Mouse (Mus musculus): ENCODE measurements at regions not wholly inside any gene's neighbourhood (a gene's known extent, or its start where the extent isn't known, plus 50 kb on each side); places are given as distances from the start of the nearest gene placed in this dataset.

DNA sequence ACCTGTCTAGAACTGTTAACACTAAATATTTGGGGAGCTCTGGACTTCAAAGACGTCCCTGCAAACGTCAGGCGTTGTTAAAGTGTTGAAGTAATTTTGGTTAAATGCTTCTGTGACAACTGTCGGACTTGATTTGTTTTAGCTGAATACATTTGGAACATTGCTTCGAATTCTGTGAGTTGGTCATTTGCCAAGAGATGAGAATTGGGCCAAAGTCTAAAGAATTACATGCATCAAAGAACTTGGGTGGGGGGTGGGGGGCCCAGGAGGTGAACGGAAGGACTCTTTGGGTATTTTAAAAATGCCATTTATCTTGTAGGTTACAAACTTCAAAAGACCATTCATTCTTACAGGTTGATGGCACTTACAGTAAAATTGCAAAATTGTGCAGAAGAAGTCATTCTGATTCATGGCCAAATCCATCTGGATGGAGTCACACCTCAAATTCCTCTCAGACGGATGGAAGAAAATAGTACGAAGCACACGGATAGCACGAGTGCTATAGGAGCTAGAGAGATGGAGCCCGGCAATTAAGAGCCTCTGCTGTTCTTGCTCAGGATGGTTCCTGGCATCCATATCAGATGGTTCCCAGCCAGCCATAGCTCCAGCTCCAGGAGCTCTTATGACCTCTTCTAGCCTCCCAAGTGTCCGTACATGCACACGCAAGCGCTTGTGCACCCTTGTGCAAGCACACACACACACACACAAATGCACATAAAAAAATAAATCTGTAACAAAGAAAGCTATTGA, 144.5 kb upstream of the Irx5 start:
- DNase-seq (ENCODE audit: low spot score) = no peak

DNA sequence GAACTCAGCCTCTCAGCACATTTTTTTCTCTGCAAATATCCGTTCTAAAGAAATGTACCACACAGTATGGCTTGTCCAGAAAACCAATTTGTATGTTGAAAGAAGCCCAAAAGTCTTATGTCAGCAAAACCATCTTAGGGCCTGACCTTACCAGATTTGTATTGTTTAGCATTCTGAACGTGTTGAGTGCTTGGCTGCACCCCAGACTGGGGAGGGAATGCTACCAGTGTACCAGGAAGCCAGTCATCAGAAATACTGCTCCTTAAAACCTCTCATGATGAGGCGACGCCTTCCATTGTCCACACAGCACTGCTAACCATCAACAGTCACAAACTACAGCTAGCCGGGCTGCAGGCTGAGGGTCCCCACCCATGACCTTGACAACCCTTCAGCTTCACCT, 148.3 kb upstream of the Irx5 start:
- no peak for DNase-seq (ENCODE audit: low spot score)

DNA sequence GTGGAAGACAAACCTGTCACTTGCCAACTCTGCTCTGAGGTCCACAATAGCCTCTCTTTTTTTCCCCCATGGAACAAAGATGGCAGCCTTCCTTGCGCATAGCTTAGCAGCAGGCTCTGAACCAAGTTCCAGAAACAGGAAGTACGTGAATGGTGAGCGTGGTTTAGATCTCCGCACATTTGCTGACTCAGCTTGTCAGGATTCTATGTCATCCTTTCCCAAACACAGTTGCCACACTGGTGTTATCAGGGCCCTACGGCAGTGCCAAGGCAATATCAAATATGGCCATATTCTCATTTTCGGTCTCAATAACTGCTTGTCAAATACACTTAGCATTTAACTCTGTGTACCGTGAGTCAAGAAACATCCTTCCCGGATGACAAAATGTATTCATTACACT, 161.8 kb upstream of the Irx5 start:
- DNase-seq (ENCODE audit: low spot score) = no peak

DNA sequence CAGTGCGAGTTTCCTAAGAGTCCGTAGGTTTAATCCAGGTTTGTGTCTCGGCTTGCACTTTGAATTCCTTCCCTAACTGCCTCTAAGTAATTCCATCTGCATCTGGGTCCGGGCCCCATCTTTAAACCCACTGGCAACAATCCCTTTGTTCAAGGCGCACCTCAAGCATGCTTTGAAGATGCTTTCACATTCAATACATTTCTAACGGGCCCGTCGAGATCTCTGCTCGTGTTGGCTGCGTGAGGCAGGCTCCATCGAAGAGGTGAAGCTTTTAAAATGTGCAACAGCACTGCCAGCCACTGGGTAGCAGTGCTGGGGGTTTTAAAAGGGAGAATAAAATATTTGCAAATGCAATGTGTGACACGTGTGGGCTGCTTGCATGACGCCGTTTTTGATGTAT, 163.4 kb upstream of the Irx5 start:
- no peak for DNase-seq (ENCODE audit: low spot score)

DNA sequence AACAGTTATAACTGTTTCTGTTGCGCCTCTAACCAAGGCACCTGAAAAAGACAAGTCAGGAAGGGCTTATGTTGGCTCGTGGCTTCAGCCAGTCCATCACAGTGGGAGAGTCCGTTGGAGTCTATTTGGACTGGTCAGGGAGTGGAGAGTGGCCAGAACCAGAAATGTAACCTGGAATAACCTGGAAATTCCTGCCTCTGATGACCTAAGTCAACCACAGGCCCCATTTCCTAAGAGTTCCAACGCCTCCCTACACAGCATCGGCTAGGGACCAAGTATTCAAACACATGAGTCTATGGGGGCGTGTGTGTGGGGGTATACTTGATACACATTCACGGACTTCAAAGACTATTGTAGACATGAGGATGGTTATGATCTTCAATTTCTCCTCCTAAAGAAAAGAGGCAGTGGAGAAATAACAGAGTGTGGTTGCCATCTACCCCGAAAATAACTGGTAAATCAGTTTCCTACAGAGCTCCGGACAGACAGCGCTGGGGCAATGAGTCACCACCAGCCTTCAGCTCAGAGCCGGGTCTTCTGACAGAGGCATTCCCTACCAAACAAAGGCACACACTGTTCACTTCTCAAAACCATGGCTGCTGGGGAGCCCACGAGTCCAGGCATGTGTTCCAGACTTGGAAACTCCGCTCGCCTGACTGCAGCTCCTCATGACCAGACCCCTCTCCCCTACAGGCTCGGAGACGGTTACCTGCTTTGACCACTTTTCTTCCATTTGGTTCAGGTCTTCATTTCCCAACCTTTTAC, 167.0 kb upstream of the Irx5 start:
- DNase-seq (ENCODE audit: low spot score) = no peak

DNA sequence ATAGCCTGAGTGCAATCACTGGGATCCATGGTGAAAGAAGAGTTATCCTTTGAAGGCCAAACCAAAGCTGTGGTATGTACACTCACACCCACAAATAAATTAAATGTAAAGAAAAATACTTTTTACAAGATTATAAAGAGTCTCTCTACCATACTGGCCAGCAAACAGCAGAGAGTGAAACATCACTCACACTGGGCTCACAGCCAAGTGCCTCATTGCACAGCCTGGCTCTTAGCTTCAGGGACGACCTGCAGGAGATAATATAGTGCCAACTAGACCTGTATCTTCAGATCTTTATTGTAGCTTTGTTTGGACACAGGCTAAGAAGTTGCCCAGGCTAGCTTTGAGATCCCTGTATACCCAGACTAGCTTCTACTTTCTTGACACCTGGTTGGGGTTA, 174.1 kb upstream of the Irx5 start:
- DNase-seq (ENCODE audit: low spot score) = no peak

DNA sequence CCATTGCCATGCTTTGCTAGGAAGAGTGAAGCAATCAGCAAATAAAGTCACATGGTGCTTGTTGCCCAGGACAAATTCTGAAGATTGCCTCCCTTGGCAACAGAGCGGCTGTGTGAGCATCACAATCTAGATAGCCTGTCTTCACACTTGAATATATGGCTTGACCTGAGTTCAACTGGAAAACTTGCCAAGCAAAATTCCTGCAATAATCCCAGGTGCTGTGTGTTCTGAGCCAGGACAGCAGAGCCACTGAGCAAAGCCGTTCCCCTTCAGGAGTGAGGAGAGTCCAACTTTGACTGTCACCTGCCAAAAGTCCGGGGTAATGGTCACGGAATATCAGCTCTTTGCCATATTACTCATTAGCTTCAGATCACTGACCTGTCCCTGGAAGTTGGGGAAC, 176.8 kb upstream of the Irx5 start:
- no peak for DNase-seq (ENCODE audit: low spot score)

DNA sequence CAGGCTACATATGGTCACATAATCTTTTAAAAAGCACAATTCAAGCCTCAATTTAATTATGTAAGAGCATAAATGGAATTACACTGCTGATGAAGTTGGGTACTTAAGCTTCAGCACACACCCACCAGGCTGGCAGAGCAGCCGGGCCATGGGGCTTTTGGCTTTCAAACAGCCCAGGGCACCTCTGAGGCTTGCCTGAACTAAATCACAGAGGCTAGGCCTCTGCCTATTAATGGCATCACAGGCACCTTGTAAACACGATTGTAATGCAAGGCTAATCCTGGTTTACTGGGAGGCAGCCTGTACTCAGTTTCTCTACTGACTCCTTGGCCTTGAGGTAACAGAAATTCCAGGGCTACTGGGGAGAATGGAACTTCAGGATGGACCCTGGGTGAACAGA, 178.1 kb upstream of the Irx5 start:
- DNase-seq (ENCODE audit: low spot score) = no peak

DNA sequence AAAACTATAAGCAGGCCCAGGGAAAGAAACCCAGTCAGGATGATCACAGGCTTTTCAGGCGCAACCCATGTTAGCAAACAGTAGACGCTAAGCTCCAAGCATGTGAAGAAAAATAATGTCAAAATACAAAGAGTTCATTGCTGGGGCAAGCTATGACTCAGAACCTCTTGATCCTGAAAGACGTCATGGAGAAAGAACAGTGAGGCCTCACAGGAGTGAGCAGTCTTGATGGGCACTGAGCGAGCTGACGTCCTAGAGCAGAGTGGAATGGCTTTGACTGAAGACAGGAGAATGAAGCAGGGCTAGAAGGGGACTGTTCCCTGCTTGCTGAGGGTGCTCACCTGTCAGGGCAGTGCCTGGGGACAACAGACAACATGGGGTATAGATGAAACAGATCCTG, 181.3 kb upstream of the Irx5 start:
- no peak for DNase-seq (ENCODE audit: low spot score)

DNA sequence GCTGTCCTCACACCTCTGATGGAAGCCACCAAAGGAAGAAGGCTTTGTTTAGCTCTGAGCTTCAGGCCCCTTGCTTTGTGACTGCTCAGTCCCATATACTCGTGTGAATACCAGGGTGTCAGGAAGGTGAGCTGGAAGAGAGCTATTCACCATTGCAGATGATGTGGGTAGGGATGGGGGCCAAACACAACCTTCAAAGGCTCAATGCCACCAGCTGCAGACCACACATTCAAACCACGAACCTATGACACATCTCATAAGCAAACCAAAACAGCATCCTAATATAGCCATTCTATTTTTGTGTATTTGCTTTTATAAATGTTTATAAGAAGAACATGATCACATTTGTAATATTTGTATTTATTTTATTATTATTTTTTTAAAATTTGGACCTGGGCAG, 183.3 kb upstream of the Irx5 start:
- DNase-seq (ENCODE audit: low spot score) = no peak

DNA sequence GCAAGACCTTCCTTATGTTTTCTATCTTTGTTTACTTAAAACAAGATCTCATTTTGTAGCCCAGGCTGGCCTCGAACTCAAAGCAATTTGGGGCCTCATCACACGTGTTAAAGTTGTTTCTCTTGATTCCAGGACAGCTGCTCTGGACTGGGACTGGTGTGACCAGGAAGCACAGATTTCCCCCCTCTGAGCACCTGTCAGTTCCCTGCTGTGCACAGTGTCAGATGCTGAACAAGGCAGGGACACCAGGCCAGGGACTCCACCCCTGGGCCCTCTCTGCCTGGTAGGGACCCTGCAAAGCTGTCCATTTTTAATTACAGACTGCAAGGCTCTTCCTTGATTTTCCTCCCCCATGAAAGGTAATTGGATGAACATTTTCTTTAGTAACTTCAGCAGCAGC, 185.8 kb upstream of the Irx5 start:
- no peak for DNase-seq (ENCODE audit: low spot score)

DNA sequence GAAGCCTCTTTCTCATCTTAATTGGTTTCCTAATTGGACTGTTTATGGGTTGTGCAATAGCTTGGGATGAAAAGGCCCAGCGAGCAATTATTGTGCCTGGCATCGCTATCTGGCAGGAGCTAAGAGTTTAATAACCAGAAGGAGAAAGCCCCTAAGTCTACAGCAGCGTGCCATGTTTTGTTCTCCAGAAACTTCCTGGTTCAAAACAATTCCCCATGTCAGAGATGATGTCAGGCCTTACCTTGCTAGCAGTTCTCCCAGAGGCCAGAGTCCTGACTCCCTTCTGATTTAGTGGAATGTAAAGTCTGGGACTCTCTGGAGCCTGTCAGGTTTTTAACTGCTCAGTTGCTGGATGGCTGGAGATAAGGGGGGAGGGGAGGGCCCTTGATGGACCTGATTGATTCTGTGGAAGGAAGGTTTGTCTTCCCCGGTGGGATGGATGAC, 190.1 kb upstream of the Irx5 start:
- DNase-seq (ENCODE audit: low spot score) = no peak

DNA sequence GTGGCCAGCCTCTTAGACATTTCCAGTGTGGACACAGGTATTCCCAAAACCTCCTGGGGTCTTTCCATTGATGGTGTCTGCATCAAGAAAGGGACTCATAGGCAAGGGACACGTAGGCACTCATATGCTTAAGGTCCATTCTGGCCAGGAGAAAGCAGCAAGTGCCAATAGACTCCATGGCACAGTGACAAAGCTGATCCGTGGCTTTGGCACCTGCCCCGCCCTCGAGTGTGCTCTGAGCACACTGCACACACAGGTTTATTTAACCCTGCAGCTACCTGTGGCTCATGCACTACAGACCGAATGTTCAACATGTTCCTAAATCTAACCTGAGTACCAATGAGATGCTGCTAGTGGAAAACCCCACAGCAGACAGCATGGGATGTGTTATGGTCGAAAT, 192.1 kb upstream of the Irx5 start:
- no peak for DNase-seq (ENCODE audit: low spot score)

DNA sequence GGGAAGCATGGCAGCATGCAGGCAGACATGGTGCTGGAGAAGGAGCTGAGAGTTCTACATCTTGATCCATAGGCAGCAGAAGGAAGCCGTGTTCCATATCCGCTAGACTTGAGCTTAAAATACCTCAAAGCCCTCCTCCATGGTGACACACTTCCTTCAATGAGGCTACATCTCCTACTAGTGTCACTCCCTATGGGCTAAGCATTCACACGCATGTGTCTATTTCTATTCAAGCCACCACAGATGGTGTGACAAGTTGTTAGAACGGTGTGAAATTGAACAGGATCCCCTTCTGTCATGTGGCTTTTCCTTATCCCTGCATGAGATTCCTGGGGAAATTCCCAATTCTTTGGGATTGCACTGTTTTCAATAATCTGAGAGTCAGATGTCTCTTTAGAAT, 192.9 kb upstream of the Irx5 start:
- DNase-seq (ENCODE audit: low spot score) = no peak

DNA sequence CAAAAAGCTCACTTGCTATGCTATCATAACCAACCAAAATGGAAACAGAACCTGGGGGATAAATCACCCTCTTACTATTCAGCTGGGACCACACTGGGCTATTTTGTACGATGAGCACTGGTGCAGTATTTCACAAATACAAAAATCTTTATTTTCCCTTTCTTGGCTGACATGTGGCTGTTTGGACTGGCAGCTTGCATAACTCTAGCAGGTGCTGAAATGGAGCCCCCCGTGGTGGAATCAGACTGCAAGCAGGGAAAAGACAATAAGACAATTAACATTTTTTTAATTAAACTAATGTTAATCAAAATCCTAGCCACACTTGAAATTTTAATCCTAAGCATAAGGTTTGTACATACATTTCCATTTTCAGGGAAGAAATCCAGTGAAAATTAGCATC, 196.4 kb upstream of the Irx5 start:
- no peak for DNase-seq (ENCODE audit: low spot score)

DNA sequence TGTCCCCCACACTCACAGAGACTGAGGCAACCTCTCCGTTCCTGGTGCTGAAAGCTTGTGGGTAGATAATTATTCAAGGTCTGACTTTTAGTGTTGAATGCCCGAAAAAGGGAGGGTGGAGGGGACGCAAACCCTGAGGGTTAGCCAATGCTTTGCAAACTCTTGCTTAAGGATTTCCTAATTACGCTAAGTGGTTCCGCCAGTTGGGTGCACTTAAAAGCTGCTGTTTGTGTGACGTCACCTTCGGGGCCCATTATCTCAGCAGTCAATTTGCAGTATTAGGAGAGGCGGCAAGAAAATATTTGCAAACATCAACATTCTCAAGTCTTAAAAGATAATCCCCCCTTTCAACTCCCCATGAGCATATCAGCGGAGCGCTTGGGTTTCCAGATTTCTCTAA, 199.2 kb upstream of the Irx5 start:
- no peak for DNase-seq (ENCODE audit: low spot score)

DNA sequence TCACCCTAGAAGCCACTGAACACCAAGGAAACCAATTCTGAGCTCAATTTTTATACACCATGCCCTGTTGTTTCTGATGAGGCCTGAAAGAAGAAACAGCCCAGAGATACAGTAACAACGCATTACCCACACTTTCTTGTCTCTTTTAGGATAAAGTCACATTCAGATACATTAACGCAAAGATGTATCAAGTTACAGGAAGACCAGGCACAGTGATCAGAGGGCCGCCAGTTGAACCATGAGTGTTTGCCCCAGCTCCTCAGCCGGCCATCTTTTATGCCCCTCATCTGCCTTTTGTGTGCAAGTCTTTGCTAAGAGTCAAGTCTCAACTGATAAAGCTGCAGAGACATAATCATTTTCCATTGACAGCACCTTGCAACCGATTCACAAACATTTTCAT, 204.9 kb upstream of the Irx5 start:
- no peak for DNase-seq (ENCODE audit: low spot score)

DNA sequence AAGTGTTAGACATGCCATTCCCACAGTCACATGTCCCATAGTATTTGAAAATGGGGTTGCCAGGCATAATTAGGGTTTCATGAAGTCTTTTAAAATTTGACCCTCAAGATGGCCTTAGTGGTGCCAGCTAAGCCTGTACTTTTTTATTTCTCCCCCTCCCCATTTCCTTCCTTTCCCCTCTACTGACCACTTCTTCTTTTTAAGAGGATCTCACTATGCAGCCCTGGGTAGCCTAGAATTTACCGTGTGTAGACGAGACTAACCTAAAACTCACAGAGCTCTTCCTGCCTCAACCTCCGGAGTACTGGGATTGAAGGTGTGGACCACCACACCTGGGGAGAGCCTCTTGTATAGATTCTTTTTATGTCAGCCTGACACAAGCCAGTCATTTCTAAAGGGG, 209.8 kb upstream of the Irx5 start:
- DNase-seq (ENCODE audit: low spot score) = no peak

DNA sequence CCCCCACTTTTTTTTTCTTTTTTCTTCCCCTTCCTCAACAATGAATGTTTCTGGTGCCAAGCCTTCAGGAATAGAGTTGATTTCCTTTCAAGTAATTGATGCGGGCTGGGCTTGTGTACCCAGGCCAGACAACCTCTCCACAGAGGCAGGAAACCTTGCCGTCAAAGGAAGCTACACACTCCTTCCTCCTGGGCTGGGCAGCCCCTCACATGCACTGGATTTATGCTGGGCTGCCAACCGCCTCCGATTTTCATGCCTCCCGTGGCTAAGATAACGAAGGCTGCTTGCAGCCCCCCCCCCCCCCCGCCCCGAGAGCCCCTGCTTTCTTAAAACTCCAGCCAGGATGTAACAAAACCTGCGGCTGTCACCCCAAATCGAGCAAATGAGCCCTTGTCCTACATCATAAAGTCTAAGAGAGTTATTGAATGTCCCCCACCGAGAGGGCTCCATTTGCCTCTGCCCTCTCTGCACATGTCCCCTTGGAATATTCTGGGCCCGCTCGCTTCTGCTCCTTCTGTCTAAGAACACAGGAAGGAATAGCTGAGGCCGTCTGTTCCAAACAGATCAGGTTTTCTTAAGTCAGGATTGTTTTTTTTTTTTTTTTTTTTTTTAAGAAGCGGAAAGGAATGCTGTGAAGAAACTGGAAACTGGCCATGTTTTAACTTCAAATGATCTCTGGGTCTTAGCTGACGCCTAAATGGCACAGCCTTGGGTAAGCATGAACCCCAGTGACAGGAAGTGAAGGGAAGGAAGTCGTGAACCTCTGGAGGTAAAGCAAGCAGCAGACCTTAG, 220.1 kb upstream of the Irx5 start:
- no peak for DNase-seq (ENCODE audit: low spot score)

DNA sequence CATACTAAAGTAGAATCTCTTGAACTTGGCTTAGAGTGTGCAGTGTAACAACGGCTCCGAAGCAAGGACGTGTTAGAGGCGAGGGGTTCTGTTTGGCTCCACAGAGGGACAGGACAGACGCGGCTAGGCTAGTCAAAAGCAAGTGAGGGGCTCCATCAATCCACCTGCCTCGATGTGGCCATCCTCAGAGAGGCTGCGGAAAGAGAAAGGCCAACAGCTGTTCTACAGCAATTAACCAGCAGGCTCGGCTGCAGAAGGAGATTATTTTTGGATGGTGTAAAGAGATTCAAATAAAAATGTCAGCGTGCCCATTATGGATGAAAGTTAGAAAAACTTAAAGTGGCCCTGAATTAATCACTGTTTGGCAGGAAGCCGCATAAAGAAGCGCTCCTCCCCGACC, 221.0 kb upstream of the Irx5 start:
- no peak for DNase-seq (ENCODE audit: low spot score)

DNA sequence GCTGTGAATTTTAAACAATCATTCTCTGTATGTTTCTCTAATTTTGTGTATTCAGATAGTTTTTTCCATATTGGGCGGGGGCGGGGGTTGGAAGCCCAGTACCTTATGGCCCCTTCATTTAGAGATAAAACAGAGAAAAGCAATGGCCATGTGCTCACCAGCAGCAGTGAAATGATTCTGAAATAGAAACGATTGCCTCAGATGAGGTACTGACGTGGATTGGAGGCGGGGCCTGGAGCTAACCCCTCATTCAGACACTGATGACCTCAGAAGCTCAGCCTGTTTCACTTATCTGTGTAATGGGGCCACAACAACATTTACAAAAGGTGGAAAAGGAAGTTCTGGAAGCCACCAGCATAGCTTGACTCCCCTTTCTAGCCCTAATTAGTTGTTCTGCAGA, 223.0 kb upstream of the Irx5 start:
- no peak for DNase-seq (ENCODE audit: low spot score)

DNA sequence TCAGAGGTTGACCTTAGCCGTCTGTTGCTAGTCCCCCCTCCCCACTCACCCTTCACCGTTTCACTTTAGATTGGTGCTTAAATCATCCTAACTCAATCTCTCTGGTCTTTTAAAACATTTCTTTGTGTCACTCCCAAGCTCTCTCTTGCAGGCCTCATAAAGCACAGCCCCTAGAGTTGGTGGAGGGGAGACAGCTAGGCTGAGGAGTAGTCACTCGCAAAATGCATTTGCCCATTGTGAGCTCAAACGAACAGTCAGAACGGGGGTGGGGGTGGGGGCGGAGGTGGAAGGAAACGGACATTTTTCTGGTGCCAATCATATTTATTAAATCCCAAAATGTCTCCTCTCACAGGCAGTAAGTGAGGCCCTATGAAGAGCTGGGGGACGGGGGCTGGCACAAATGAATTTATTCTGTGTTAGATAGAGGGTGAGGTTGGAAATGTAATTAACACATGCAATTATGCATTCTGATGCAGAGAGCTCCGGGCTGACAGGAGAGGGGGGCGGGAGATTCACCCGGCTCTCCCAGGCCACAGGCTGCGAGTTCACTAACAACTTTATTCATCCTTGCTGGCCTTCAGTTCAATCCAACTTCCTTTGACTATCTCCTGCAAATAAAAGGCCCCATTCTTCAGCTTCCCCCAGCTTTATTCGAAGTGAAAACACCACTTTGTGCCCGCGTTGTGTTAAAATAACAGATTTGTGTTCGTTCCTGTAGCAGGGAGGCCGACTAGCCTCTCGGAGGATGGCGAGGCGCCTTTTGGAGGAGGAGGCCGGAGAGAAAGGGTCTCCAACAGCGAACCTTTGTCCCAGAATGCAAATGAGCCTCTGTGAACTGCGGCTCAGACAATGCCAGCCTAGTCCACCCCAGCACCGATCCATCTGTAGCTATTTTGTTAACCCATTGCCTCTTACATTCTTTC, 223.7 kb upstream of the Irx5 start:
- DNase-seq (ENCODE audit: low spot score) = no peak

Measured in adipocyte (in vitro differentiated cells).